Comparison of ENCODE assay signal across 9 mouse cellular contexts in the genomic region with DNA sequence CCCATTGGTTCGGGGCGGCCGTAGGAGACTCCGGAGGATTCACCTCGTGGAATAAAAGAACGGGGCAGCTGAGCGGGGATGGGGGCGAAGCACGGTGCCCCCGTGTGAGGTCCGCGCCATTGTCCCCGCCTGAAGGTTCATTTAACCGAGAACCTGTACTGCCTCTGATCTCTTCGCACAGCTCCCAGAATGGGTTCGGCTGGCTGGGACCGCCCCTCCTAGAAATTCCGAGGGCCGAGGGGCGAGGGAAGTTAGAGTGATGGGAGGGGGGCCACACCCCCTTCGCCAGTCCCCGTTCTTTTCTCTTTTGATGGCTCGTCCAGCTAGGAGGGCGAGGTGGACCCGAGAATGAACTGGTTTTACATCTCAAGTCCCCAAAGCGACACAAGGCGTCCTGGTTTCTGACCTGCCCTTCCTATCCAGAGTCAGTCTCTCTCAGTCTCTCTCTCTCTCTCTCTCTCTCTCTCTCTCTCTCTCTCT. TPM values are rescaled to one million over a fixed set of nuclear protein-coding genes. Genes with fewer than 3 reads are reported as not detected.
A peak's percentile ranks its signal among the peaks of the same experiment; 100 is the strongest.
DNase-seq lines count a peak whose midpoint lies in the region; ATAC-seq and TF ChIP-seq lines count a peak whose summit lies in the region.
"Had no signal": no experiment of that assay in that cellular context is flagged by ENCODE, and none has a peak within 500 bp of the region (broad histone marks: within the 10 kb centered on the region; RNA-seq: fewer than 3 reads in every experiment).

No protein-coding gene starts in this region.

- peaks cover 25% of the 10 kb centered on the region for H3K4me1 ChIP-seq in lung, embryonic 16.5 days (replicated peaks; ENCODE audit: control insufficient read depth, insufficient read depth, low read length)
- H3K4me1 ChIP-seq in lung, adult 2 months (ENCODE audit: control insufficient read depth, insufficient read depth, low read length): peaks cover 4% of the 10 kb centered on the region; the same call in 1 of the 2 replicates
- peaks cover 17% of the 10 kb centered on the region for H3K4me1 ChIP-seq in forebrain, embryonic 13.5 days
- peaks cover 27% of the 10 kb centered on the region for H3K4me1 ChIP-seq in limb, embryonic 15.5 days

- no peak for ATAC-seq in lung, embryonic 16.5 days (ENCODE audit: low read depth)
- ATAC-seq in forebrain, embryonic 13.5 days: peak; percentile 19; the same call in 1 of the 2 replicates
- peak; percentile 46; the same call in 1 of the 2 replicates for ATAC-seq in limb, embryonic 15.5 days (ENCODE audit: insufficient number of reproducible peaks, low FRiP score, low TSS enrichment, low read depth)

- no peak overlapping the region for H3K9ac ChIP-seq in lung, embryonic 16.5 days (ENCODE audit: low read length)
- H3K9ac ChIP-seq in forebrain, embryonic 13.5 days: no peak overlapping the region
- H3K9ac ChIP-seq in limb, embryonic 15.5 days: no peak overlapping the region

- no peaks in the 10 kb centered on the region for H3K36me3 ChIP-seq in lung, embryonic 16.5 days (ENCODE audit: control insufficient read depth, insufficient read depth, low read length)
- H3K36me3 ChIP-seq in forebrain, embryonic 13.5 days (ENCODE audit: poor library complexity, severe bottlenecking): no peaks in the 10 kb centered on the region
- H3K36me3 ChIP-seq in limb, embryonic 15.5 days: no peaks in the 10 kb centered on the region

- DNase-seq in lung, adult 2 months: no peak
- DNase-seq in yolk sac, embryonic 10.5 days (ENCODE audit: low spot score): peak; percentile 44
- DNase-seq in frontal cortex, postnatal 10 days (ENCODE audit: low spot score in 2 of 2): no peak
- no peak for DNase-seq in cerebellum, adult 8-10 months
- DNase-seq in layer of hippocampus, adult 18-20 months (ENCODE audit: low spot score in 2 of 2): no peak
- DNase-seq: gastrocnemius, postnatal 36 days had no signal

- TF ChIP-seq CTCF in lung, adult 2 months (IDR thresholded peaks at IDR 0.05; ENCODE audit: insufficient read depth, low read length): no peak

- H3K9me3 ChIP-seq in lung, embryonic 16.5 days (ENCODE audit: control insufficient read depth, low read length): no peaks in the 10 kb centered on the region
- H3K9me3 ChIP-seq in forebrain, embryonic 13.5 days (replicated peaks): no peaks in the 10 kb centered on the region
- H3K9me3 ChIP-seq in limb, embryonic 15.5 days: no peaks in the 10 kb centered on the region

- peaks cover 80% of the 10 kb centered on the region for H3K27me3 ChIP-seq in lung, embryonic 16.5 days (ENCODE audit: control insufficient read depth, insufficient read depth, low read depth, low read length)
- H3K27me3 ChIP-seq in forebrain, embryonic 13.5 days: peaks cover 95% of the 10 kb centered on the region
- peaks cover 90% of the 10 kb centered on the region for H3K27me3 ChIP-seq in limb, embryonic 15.5 days

- H3K4me2 ChIP-seq in lung, embryonic 16.5 days (ENCODE audit: low read depth, low read length): peak overlapping the region; percentile 72
- peak overlapping the region; percentile 49 for H3K4me2 ChIP-seq in forebrain, embryonic 13.5 days
- peak overlapping the region; percentile 83 for H3K4me2 ChIP-seq in limb, embryonic 15.5 days

- under 1% methylated on average over 27 of the region's 27 CpGs for WGBS in lung, embryonic 16.5 days
- WGBS in lung, adult 2 months: 5% methylated on average over 27 of the region's 27 CpGs
- WGBS in forebrain, embryonic 13.5 days: under 1% methylated on average over 27 of the region's 27 CpGs
- under 1% methylated on average over 27 of the region's 27 CpGs for WGBS in limb, embryonic 15.5 days

- no peak overlapping the region for H3K27ac ChIP-seq in lung, embryonic 16.5 days (ENCODE audit: low read length)
- H3K27ac ChIP-seq in forebrain, embryonic 13.5 days: no peak overlapping the region
- H3K27ac ChIP-seq in limb, embryonic 15.5 days: no peak overlapping the region

- H3K4me3 ChIP-seq in lung, embryonic 16.5 days (ENCODE audit: low read length): peak overlapping the region; percentile 47
- no peak overlapping the region for H3K4me3 ChIP-seq in lung, adult 2 months (replicated peaks; ENCODE audit: extremely low read depth, low read depth, low read length)
- H3K4me3 ChIP-seq in forebrain, embryonic 13.5 days: peak overlapping the region; percentile 20; the same call in 1 of the 2 replicates
- peak overlapping the region; percentile 43 for H3K4me3 ChIP-seq in limb, embryonic 15.5 days

- no peak for TF ChIP-seq POLR2A in lung, adult 2 months (IDR thresholded peaks at IDR 0.05; ENCODE audit: borderline replicate concordance, extremely low read depth, low read depth, low read length)

RNA-seq across cellular contexts. Expression of gene Gm10320, which starts 12.4 kb away (rescaled TPM):
- 1.2 and 1.8 TPM in 2 replicates for polyA plus RNA-seq in lung, embryonic 16.5 days (2015; fragmentation: Nextera tagmentation; extraction: Ambion mirVana)
- 0.52 and 1.1 TPM in 2 replicates for polyA plus RNA-seq in lung, adult 2 months (2012; rRNA removed)
- 0.81 and 2.6 TPM in 2 replicates for polyA plus RNA-seq in forebrain, embryonic 13.5 days (2015; fragmentation: Nextera tagmentation; extraction: Ambion mirVana)
- 1.1 and 1.3 TPM in 2 replicates for polyA plus RNA-seq in limb, embryonic 15.5 days (2015; fragmentation: Nextera tagmentation; extraction: Ambion mirVana)
- not detected for total RNA-seq in layer of hippocampus, adult 18-20 months (2021)
- total RNA-seq: gastrocnemius, postnatal 36 days had no signal
